Mouse (Mus musculus): ENCODE data around the gene Plcg1.

DNA sequence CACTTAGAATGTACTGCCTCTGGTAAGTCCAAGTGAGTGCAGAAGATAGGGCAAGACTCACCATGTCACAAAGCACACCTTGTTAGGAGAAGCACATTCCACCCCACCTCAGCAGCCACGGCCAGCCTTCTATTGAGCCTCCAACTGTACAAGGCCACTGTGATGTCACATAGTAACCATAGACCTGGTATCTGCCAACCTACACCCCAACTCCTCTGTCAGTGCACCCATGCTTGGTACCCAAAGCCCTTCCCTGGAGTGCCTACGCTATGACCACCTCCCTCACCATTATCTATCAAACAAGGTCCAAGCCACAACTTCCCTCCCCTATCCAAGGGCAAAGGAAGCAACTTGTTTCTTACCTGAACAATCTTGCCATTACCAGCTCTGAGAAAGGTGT is 37.9 kb downstream of the Plcg1 start:
- no peak for TF ChIP-seq CTCF (IDR thresholded peaks at IDR 0.05; ENCODE audit: borderline replicate concordance, control insufficient read depth, extremely low read depth, insufficient read depth, low read length, poor library complexity)
- TF ChIP-seq POLR2A (IDR thresholded peaks at IDR 0.05; ENCODE audit: control insufficient read depth, extremely low read depth, insufficient read depth, low read length, poor library complexity): no peak

Data from thymus, adult 2 months (tissue).